In the genomic region with DNA sequence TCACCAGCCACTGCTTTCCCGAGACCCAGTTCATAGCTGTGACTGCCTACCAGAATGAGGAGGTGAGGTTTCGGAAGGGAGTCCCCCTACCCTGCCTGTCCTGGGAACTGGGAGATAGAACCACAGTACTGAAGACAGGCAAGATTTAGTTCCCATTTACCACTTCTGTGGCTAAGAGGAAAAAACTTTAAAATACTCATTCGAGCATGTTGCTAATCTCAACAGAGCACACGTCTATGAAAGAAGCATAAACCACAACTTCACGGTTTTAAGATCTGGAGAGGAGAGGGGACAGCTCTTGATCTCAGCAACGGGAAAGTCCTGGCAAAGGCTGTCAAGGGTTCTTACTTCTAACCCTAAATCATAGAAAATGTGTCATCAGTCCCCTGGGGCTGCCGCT, we compare ENCODE assay signal across 28 mouse cellular contexts. TPM values are rescaled to one million over a fixed set of nuclear protein-coding genes. Genes with fewer than 3 reads are reported as not detected.
DNase-seq lines count a peak whose midpoint lies in the region; ATAC-seq and TF ChIP-seq lines count a peak whose summit lies in the region.
"Had no signal": no experiment of that assay in that cellular context is flagged by ENCODE, and none has a peak within 500 bp of the region (broad histone marks: within the 10 kb centered on the region; RNA-seq: fewer than 3 reads in every experiment).

No protein-coding gene starts in this region.

- no peak for TF ChIP-seq POLR2A in MEL (IDR thresholded peaks at IDR 0.05; ENCODE audit: control insufficient read depth in 1 of 2, insufficient read depth in 1 of 2, low read depth in 1 of 2, low read length in 2 of 2, poor library complexity in 1 of 2)

- no peak overlapping the region for H3K27ac ChIP-seq in MEL (ENCODE audit: control insufficient read depth, low read depth, low read length)
- H3K27ac ChIP-seq in embryonic facial prominence, embryonic 10.5 days (replicated peaks), result no peak overlapping the region
- no peak overlapping the region for H3K27ac ChIP-seq in forebrain, embryonic 11.5 days (ENCODE audit: low read depth, low read length)
- H3K27ac ChIP-seq: embryonic facial prominence, embryonic 13.5 days; embryonic facial prominence, embryonic 15.5 days; forebrain, embryonic 10.5 days; forebrain, embryonic 13.5 days; forebrain, embryonic 15.5 days had no signal

- peak; percentile 85 for ATAC-seq in common myeloid progenitor, adult 5-6 weeks (replicated peaks; ENCODE audit: low read depth, poor library complexity, severe bottlenecking)
- ATAC-seq in megakaryocyte progenitor cell, adult 5-6 weeks (replicated peaks; ENCODE audit: poor library complexity), result peak; percentile 55
- no peak for ATAC-seq in forebrain, embryonic 11.5 days (replicated peaks; ENCODE audit: low FRiP score)
- ATAC-seq: activated CD4-positive, CD25-positive, alpha-beta regulatory T cell, adult 4 months; CD4-positive, CD25-positive, alpha-beta regulatory T cell, adult 4 months; forebrain, embryonic 13.5 days; forebrain, embryonic 15.5 days; forebrain, postnatal 0 days; Patski had no signal

- no peak overlapping the region for H3K4me2 ChIP-seq in forebrain, embryonic 11.5 days (ENCODE audit: low read depth, low read length, severe bottlenecking)
- H3K4me2 ChIP-seq: embryonic facial prominence, embryonic 13.5 days; embryonic facial prominence, embryonic 15.5 days; forebrain, embryonic 13.5 days; forebrain, embryonic 15.5 days had no signal

- TF ChIP-seq RAD21 in MEL (IDR thresholded peaks at IDR 0.05; ENCODE audit: low read depth, low read length), result no peak

- TF ChIP-seq CTCF in MEL (IDR thresholded peaks at IDR 0.05 in 2 of 3, conservative IDR thresholded peaks at IDR 0.05 in 1 of 3; ENCODE audit: control insufficient read depth in 1 of 3, insufficient read depth in 1 of 3, low read depth in 2 of 3, low read length in 3 of 3, poor library complexity in 1 of 3, severe bottlenecking in 1 of 3), result no peak

- H3K9ac ChIP-seq in MEL (ENCODE audit: control insufficient read depth, low read depth, low read length, poor library complexity, severe bottlenecking), result no peak overlapping the region
- H3K9ac ChIP-seq in forebrain, embryonic 11.5 days (ENCODE audit: low read length), result no peak overlapping the region
- H3K9ac ChIP-seq: embryonic facial prominence, embryonic 13.5 days; embryonic facial prominence, embryonic 15.5 days; forebrain, embryonic 13.5 days; forebrain, embryonic 15.5 days; forebrain, postnatal 0 days had no signal

- H3K4me1 ChIP-seq in MEL (ENCODE audit: control insufficient read depth in 1 of 2, insufficient read depth in 2 of 2, low read length in 2 of 2), result no peaks in the 10 kb centered on the region
- H3K4me1 ChIP-seq in embryonic facial prominence, embryonic 10.5 days, result peaks cover 24% of the 10 kb centered on the region
- peaks cover 7% of the 10 kb centered on the region; the same call in 1 of the 2 replicates for H3K4me1 ChIP-seq in forebrain, embryonic 11.5 days (replicated peaks; ENCODE audit: control insufficient read depth, insufficient read depth, low read length)

- H3K36me3 ChIP-seq in MEL (ENCODE audit: control insufficient read depth in 1 of 2, insufficient read depth in 2 of 2, low read length in 2 of 2), result no peaks in the 10 kb centered on the region
- no peaks in the 10 kb centered on the region for H3K36me3 ChIP-seq in embryonic facial prominence, embryonic 10.5 days (replicated peaks)
- no peaks in the 10 kb centered on the region for H3K36me3 ChIP-seq in forebrain, embryonic 11.5 days (ENCODE audit: control insufficient read depth, insufficient read depth, low read length)
- H3K36me3 ChIP-seq: embryonic facial prominence, embryonic 13.5 days; embryonic facial prominence, embryonic 15.5 days; forebrain, embryonic 10.5 days; forebrain, embryonic 15.5 days; G1E had no signal

- TF ChIP-seq EP300 in MEL (IDR thresholded peaks at IDR 0.05; ENCODE audit: low read depth in 1 of 2, low read length in 2 of 2), result peak; percentile 51 to 64; a peak in 3 of 4 replicates

- H3K79me2 ChIP-seq in MEL (ENCODE audit: control insufficient read depth, insufficient read depth, low read length, poor library complexity), result no peaks in the 10 kb centered on the region

- H3K27me3 ChIP-seq in MEL (ENCODE audit: control insufficient read depth in 1 of 2, insufficient read depth in 2 of 2, low read length in 2 of 2), result peaks cover 0 to 4% of the 10 kb centered on the region in 2 experiments; a peak in 1 of 4 replicates
- H3K27me3 ChIP-seq in embryonic facial prominence, embryonic 10.5 days (replicated peaks; ENCODE audit: low read depth, poor library complexity, severe bottlenecking), result peaks cover 100% of the 10 kb centered on the region
- peaks cover 75% of the 10 kb centered on the region for H3K27me3 ChIP-seq in forebrain, embryonic 11.5 days (ENCODE audit: control insufficient read depth, insufficient read depth, low read length)

- DNase-seq in MEL (ENCODE audit: low read depth, low spot score), result peak; percentile 59
- no peak for DNase-seq in adrenal gland, postnatal 36 days
- no peak for DNase-seq in embryonic facial prominence, embryonic 10.5 days (ENCODE audit: low spot score)
- DNase-seq in forebrain, embryonic 11.5 days (ENCODE audit: low spot score), result no peak
- DNase-seq: adrenal gland, adult 8-10 months; adrenal gland, postnatal 14 days; B cell, adult 2 months; cerebellum, adult 11 months; cerebellum, adult 18-20 months; cerebellum, adult 8-10 months; cerebellum, adult 9-11 months; cerebellum, postnatal 14 days; cerebellum, postnatal 36 days; forebrain, postnatal 0 days had no signal

- WGBS in embryonic facial prominence, embryonic 10.5 days, result 19% methylated on average over 7 of the region's 7 CpGs
- 14% methylated on average over 7 of the region's 7 CpGs for WGBS in forebrain, embryonic 11.5 days

- H3K9me3 ChIP-seq in MEL (replicated peaks; ENCODE audit: insufficient read depth, low read length), result no peaks in the 10 kb centered on the region
- H3K9me3 ChIP-seq in embryonic facial prominence, embryonic 10.5 days, result no peaks in the 10 kb centered on the region
- H3K9me3 ChIP-seq in forebrain, embryonic 11.5 days (ENCODE audit: control insufficient read depth, low read length), result no peaks in the 10 kb centered on the region
- H3K9me3 ChIP-seq: embryonic facial prominence, embryonic 13.5 days; embryonic facial prominence, embryonic 15.5 days; forebrain, embryonic 10.5 days; forebrain, embryonic 13.5 days; forebrain, embryonic 15.5 days; G1E had no signal

- H3K4me3 ChIP-seq in MEL (ENCODE audit: control insufficient read depth in 1 of 2, insufficient read depth in 1 of 2, low read depth in 2 of 2, low read length in 2 of 2), result no peak overlapping the region
- no peak overlapping the region for H3K4me3 ChIP-seq in embryonic facial prominence, embryonic 10.5 days
- H3K4me3 ChIP-seq in forebrain, embryonic 11.5 days (ENCODE audit: low read depth, low read length), result no peak overlapping the region
- H3K4me3 ChIP-seq: embryonic facial prominence, embryonic 13.5 days; embryonic facial prominence, embryonic 15.5 days; erythroblast, embryonic 14.5 days; forebrain, embryonic 10.5 days; forebrain, embryonic 13.5 days; forebrain, embryonic 15.5 days had no signal

TF ChIP-seq in MEL, 35 proteins besides CTCF, POLR2A, EP300 and RAD21:
- TF ChIP-seq SIN3A (IDR thresholded peaks at IDR 0.05; ENCODE audit: low read length) (no peak), NELFE (IDR thresholded peaks at IDR 0.05; ENCODE audit: low read depth, low read length) (no peak), BHLHE40 (IDR thresholded peaks at IDR 0.05; ENCODE audit: borderline replicate concordance, low read depth, low read length) (no peak), GABPA (IDR thresholded peaks at IDR 0.05; ENCODE audit: low read depth, low read length) (no peak), MAX (IDR thresholded peaks at IDR 0.05; ENCODE audit: low read length) (no peak), NRF1 (IDR thresholded peaks at IDR 0.05; ENCODE audit: insufficient read depth, low read depth, low read length, poor library complexity, severe bottlenecking) (no peak), KAT2A (conservative IDR thresholded peaks at IDR 0.05; ENCODE audit: low read depth, low read length) (no peak), USF2 (IDR thresholded peaks at IDR 0.05; ENCODE audit: borderline replicate concordance in 1 of 2, insufficient read depth in 1 of 2, low read depth in 1 of 2, low read length in 2 of 2) (no peak), TCF12 (IDR thresholded peaks at IDR 0.05; ENCODE audit: low read depth, low read length) (0 out of 2 replicates have a peak, but pooled peaks have one; percentile 20), POLR2AphosphoS2 (IDR thresholded peaks at IDR 0.05; ENCODE audit: low read length) (no peak), POLR2AphosphoS5 (IDR thresholded peaks at IDR 0.05; ENCODE audit: borderline replicate concordance, low read depth, low read length) (no peak), TBP (IDR thresholded peaks at IDR 0.05; ENCODE audit: low read depth, low read length) (no peak), JUND (IDR thresholded peaks at IDR 0.05; ENCODE audit: low read depth, low read length) (no peak), UBTF (IDR thresholded peaks at IDR 0.05; ENCODE audit: borderline replicate concordance, insufficient read depth, low read depth, low read length) (no peak), E2F4 (IDR thresholded peaks at IDR 0.05; ENCODE audit: borderline replicate concordance, low read depth, low read length) (no peak), MEF2A (IDR thresholded peaks at IDR 0.05; ENCODE audit: extremely low read depth, insufficient replicate concordance, low read depth, low read length, poor library complexity, severe bottlenecking) (no peak), ZKSCAN1 (IDR thresholded peaks at IDR 0.05; ENCODE audit: low read depth, low read length) (no peak), RCOR1 (IDR thresholded peaks at IDR 0.05; ENCODE audit: low read depth, low read length) (0 out of 2 replicates have a peak, but pooled peaks have one; percentile 15), MAZ (IDR thresholded peaks at IDR 0.05; ENCODE audit: low read depth, low read length) (no peak), CHD2 (IDR thresholded peaks at IDR 0.05; ENCODE audit: low read length) (no peak), MYB (IDR thresholded peaks at IDR 0.05; ENCODE audit: low read depth, low read length) (0 out of 2 replicates have a peak, but pooled peaks have one; percentile 21)

RNA-seq across cellular contexts. Expression of a gene that starts 2.0 kb away (rescaled TPM):
- not detected in 2 replicates for total RNA-seq in MEL (2012; rRNA removed)
- polyA plus RNA-seq in MEL (2012; ENCODE audit: insufficient read depth in 1 of 2, insufficient read length in 2 of 2, low read depth in 1 of 2, low replicate concordance in 2 of 2, missing spikeins in 1 of 2), result not detected
- total RNA-seq in common myeloid progenitor, adult 5-6 weeks (2017), result not detected in 2 replicates
- total RNA-seq in megakaryocyte progenitor cell, adult 5-6 weeks (2015), result not detected in 2 replicates
- total RNA-seq in megakaryocyte progenitor cell, adult 5-6 weeks (2017), result not detected in 2 replicates
- total RNA-seq in adrenal gland, postnatal 36 days (2021), result not detected
- polyA plus RNA-seq in embryonic facial prominence, embryonic 10.5 days (2016; fragmentation: Nextera tagmentation; extraction: Ambion mirVana), result 0.39 and 0.59 TPM in 2 replicates
- 0.36 and 0.67 TPM in 2 replicates for polyA plus RNA-seq in forebrain, embryonic 11.5 days (2014; fragmentation: Nextera tagmentation; extraction: Ambion mirVana)
- total RNA-seq: adrenal gland, adult 18-20 months; adrenal gland, adult 8-10 months; adrenal gland, postnatal 14 days; adrenal gland, postnatal 4 days had no signal
- polyA plus RNA-seq: activated CD4-positive, CD25-positive, alpha-beta regulatory T cell, adult 4 months; CD4-positive, CD25-positive, alpha-beta regulatory T cell, adult 4 months; erythroblast, embryonic 14.5 days; G1E; Patski had no signal
